Mouse (Mus musculus) liver, adult 2 months (tissue): ENCODE results near the gene Dnajb4.

Source experiments
- CTCF ChIP-seq: fragments of 200-500 bp; IDR thresholded peaks from 2 replicates; pipeline ENCODE4 v1.5.1; 2011; ENCODE audit warnings: low read depth, low read length, control low read depth
- POLR2A ChIP-seq: fragments of 200-500 bp; IDR thresholded peaks from 2 replicates; pipeline ENCODE4 v1.6.1; 2011; ENCODE audit warnings: low read length, control low read depth; ENCODE audit not compliant: insufficient read depth; ENCODE audit errors: extremely low read depth

DNA sequence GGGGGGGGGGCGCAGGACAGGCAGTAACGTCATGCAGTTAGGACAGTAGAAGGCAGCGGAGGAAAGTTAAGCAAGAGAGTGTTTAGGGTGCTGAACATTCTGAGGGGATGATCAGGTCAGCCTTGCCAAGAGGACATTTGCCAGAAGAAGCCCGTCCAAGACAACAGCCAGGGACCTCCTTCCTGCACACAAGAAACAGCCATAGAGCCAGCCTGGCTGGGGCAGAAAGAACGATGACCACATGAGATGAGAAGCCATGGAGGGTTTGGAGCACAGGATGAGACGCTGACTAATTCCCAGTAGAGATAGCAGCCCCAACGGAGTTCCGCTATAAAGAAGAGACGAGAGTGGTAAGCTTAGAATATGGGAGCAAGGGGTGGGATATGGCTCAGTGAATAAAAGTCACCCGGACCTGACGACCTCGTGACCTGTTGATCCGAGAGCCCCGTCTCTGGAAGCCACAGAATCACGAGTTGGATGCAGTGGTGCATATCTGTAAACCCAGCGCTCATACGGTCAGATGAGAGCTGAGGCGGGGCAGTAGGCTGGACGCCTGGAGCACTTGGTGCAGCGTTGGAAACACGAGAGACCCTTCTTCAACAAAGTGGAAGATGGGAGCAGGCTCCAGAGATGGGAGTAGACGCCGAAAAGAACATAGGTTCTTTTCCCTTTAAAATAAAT is 53.1 kb downstream of the Dnajb4 start:
- no peak for TF ChIP-seq CTCF
- no peak for TF ChIP-seq POLR2A
